Mouse (Mus musculus) stomach, embryonic 14.5 days (tissue): ENCODE results near the gene Mtch1. TPM values are rescaled to one million over a fixed set of nuclear protein-coding genes. Genes with fewer than 3 reads are reported as not detected.

Experiments used
- ATAC-seq: fragments of 200-750 bp; cut with Nextera tagmentation; 2 replicates; pipeline ENCODE4 v1.8.0; 2017; ENCODE audit warnings: low read depth, moderate TSS enrichment; ENCODE audit not compliant: insufficient number of reproducible peaks, insufficient read depth, low FRiP score
- H3K27ac ChIP-seq: fragments of 300-500 bp; sonication (generic); 2 replicates; pipeline ENCODE4 v1.5.1; 2014; ENCODE audit warnings: mild to moderate bottlenecking, low read length, moderate library complexity, mixed read lengths
- H3K27me3 ChIP-seq: fragments of 300-500 bp; sonication (generic); 2 replicates; pipeline ENCODE4 v1.6.1; 2014; ENCODE audit warnings: low read length, control low read depth, mixed read lengths; ENCODE audit not compliant: control insufficient read depth, insufficient read depth
- H3K36me3 ChIP-seq: fragments of 300-500 bp; sonication (generic); 2 replicates; pipeline ENCODE4 v1.6.1; 2014; ENCODE audit warnings: mild to moderate bottlenecking, control low read depth, low read length, moderate library complexity, mixed read lengths; ENCODE audit not compliant: control insufficient read depth, insufficient read depth
- H3K4me1 ChIP-seq: fragments of 300-500 bp; sonication (generic); 2 replicates; pipeline ENCODE4 v1.6.1; 2014; ENCODE audit warnings: low read length, control low read depth, mixed read lengths; ENCODE audit not compliant: control insufficient read depth, insufficient read depth
- H3K4me2 ChIP-seq: fragments of 300-500 bp; sonication (generic); replicated peaks from 2 replicates; pipeline ENCODE4 v1.6.1; 2014; ENCODE audit warnings: low read depth, low read length, control low read depth
- H3K4me3 ChIP-seq: fragments of 300-500 bp; sonication (generic); 2 replicates; pipeline ENCODE4 v1.5.1; 2014; ENCODE audit warnings: low read depth, low read length, control low read depth
- H3K9ac ChIP-seq: fragments of 300-500 bp; sonication (generic); replicated peaks from 2 replicates; pipeline ENCODE4 v1.6.1; 2014; ENCODE audit warnings: low read depth, mild to moderate bottlenecking, control low read depth, low read length, moderate library complexity, mixed read lengths
- H3K9me3 ChIP-seq: fragments of 300-500 bp; sonication (generic); 2 replicates; pipeline ENCODE4 v1.6.1; 2016; ENCODE audit warnings: low read depth, low read length, control low read depth; ENCODE audit not compliant: control insufficient read depth
- WGBS: fragments of 180-500 bp; shearing (Covaris S2); extraction: QIAGEN DNeasy Blood & Tissue Kit; methylation state at CpG from one replicate; pipeline ENCODE4 v1.1.7; 2014; 5-methylcytosine and 5-hydroxymethylcytosine counted together
- polyA plus RNA-seq: library from polyadenylated mRNA; unstranded; fragments of >200 nt; fragmentation: Nextera tagmentation; extraction: Ambion mirVana; gene quantifications from 2 replicates; pipeline ENCODE4 v1.2.1, GENCODE M21; 2014

Mtch1 gene
- polyA plus RNA-seq, 1 experiment from 2014 or later: 287 TPM

GRCm38 (mm10) chr17:29343241-29343640 lies 4.5 kb downstream of the Mtch1 start:
- 88% methylated on average over 5 of the region's 5 CpGs for WGBS
- H3K36me3 ChIP-seq: peaks cover 36% of the 10 kb centered on the region
- H3K4me3 ChIP-seq: no peak overlapping the region
- no peak overlapping the region for H3K4me2 ChIP-seq
- H3K27ac ChIP-seq: no peak overlapping the region
- H3K4me1 ChIP-seq: peaks cover 37% of the 10 kb centered on the region
- H3K9me3 ChIP-seq: no peaks in the 10 kb centered on the region
- ATAC-seq: no peak
- H3K27me3 ChIP-seq: no peaks in the 10 kb centered on the region
- no peak overlapping the region for H3K9ac ChIP-seq

DNA sequence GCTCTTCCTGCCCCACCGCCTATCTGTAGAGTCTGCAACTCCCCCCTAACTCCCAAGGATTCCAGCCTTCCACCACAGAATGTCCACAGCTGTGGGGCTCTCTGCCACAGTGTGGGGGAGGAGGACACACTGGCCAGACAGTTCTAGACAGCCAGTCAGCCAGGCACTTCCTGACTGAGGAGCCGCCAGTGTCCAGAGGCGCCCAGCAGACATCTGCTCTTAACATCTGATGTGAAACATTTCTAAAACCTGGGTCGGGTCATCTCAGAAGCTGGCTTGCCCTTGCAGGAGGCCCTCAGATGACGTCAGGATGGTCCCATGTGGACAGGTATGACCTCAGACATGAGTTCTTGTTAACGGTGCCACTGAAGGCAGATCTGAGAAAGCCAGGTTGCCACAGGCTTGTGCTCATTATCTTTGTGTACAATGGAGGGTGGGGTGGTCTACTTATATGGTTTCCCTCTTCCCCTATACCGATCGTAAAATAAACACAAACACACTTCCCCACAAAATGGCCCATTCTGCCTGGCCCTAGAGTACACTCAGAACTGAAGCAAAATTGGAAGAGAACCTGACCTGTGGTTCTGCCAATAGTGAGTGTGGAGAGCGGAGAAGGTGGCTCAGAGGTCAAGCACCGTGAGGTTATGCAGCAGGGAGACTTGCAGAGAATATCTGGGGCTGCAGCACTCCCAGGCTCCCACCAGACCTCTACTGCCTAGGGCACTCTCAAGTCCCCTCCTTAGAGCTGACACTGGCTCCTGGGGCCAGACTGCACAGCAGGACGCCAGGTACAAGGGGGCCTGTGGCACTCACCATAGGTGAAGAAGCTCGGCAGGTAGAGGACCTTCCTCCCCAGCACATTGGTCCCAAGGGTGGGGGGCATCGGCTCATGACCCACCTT lies 5.5 kb downstream of the Mtch1 start:
- ATAC-seq: peak; percentile 57
- H3K9me3 ChIP-seq: no peaks in the 10 kb centered on the region
- H3K27me3 ChIP-seq: no peaks in the 10 kb centered on the region
- peaks cover 43% of the 10 kb centered on the region for H3K36me3 ChIP-seq
- peaks cover 37% of the 10 kb centered on the region for H3K4me1 ChIP-seq
- H3K9ac ChIP-seq: no peak overlapping the region
- WGBS: 41% methylated on average over 13 of the region's 13 CpGs
- H3K4me3 ChIP-seq: no peak overlapping the region
- no peak overlapping the region for H3K4me2 ChIP-seq
- peak overlapping the region; percentile 88 for H3K27ac ChIP-seq

GRCm38 (mm10) chr17:29341591-29342003 lies 6.1 kb downstream of the Mtch1 start:
- Histone ChIP-seq H3K27ac (peak overlapping the region; percentile 88), H3K4me2 (no peak overlapping the region), H3K36me3 (peaks cover 50% of the 10 kb centered on the region), H3K9ac (no peak overlapping the region), H3K9me3 (no peaks in the 10 kb centered on the region), H3K27me3 (no peaks in the 10 kb centered on the region), H3K4me1 (peaks cover 36% of the 10 kb centered on the region), H3K4me3 (no peak overlapping the region)
- peak; percentile 58 for ATAC-seq
- WGBS: 16% methylated on average over 9 of the region's 9 CpGs

GRCm38 (mm10) chr17:29340406-29341261 lies 7.1 kb downstream of the Mtch1 start:
- H3K9me3 ChIP-seq: no peaks in the 10 kb centered on the region
- H3K27ac ChIP-seq: peak overlapping the region; percentile 88
- H3K36me3 ChIP-seq: peaks cover 58% of the 10 kb centered on the region
- 74% methylated on average over 18 of the region's 18 CpGs for WGBS
- H3K9ac ChIP-seq: no peak overlapping the region
- no peak overlapping the region for H3K4me3 ChIP-seq
- no peak overlapping the region for H3K4me2 ChIP-seq
- no peak for ATAC-seq
- H3K27me3 ChIP-seq: no peaks in the 10 kb centered on the region
- peaks cover 26% of the 10 kb centered on the region for H3K4me1 ChIP-seq

GRCm38 (mm10) chr17:29339170-29339768 lies 8.5 kb downstream of the Mtch1 start:
- no peak overlapping the region for H3K4me3 ChIP-seq
- ATAC-seq: no peak
- peaks cover 68% of the 10 kb centered on the region for H3K36me3 ChIP-seq
- H3K4me2 ChIP-seq: no peak overlapping the region
- H3K4me1 ChIP-seq: peaks cover 22% of the 10 kb centered on the region
- 84% methylated on average over 11 of the region's 11 CpGs for WGBS
- H3K27me3 ChIP-seq: no peaks in the 10 kb centered on the region
- no peak overlapping the region for H3K9ac ChIP-seq
- 0 out of 2 replicates have a peak overlapping the region, but pooled peaks have one; percentile 52 for H3K27ac ChIP-seq
- no peaks in the 10 kb centered on the region for H3K9me3 ChIP-seq

DNA sequence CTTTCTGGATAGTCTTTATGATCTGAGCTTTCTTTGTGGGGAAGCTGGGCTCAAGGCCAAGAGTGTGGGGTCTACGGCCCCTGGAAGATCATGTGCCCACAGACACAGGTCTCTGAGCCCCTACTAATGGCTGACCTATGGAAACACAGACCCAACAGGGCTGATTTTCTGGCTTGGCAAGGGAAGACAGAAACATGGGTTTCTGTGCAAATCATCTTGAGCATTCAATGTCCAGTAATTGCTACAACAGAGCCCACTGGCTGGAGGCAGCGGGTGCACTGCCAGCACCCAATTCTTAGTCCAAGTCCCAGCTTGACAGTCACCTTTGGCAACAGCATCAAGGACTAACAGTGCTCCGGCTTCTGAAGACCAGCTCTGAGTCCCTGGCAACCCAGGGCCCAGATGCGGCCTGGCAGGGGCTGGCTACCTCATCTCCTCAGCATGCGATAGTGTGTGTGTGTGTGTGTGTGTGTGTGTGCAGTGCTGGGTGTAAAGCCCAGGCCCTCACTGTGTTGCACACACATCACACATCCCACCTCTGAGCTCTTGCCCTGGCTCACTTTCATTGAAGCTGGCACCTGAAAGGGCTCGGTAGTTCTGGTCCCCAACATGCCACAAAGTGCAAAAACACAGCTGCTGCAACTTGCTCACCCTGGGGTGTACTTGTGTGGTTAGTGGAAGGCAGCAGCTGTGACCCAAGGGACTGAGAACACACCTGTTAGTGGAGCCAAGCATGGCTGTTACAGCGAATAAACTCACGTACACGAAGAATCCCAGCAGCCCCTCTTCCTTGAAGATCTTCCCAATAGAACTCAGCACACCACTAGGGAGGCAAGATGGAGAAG lies 9.5 kb downstream of the Mtch1 start:
- Histone ChIP-seq H3K9me3 (no peaks in the 10 kb centered on the region), H3K36me3 (peaks cover 72% of the 10 kb centered on the region), H3K27ac (no peak overlapping the region), H3K9ac (no peak overlapping the region), H3K4me3 (no peak overlapping the region), H3K4me2 (no peak overlapping the region), H3K27me3 (no peaks in the 10 kb centered on the region), H3K4me1 (peaks cover 22% of the 10 kb centered on the region)
- 92% methylated on average over 9 of the region's 9 CpGs for WGBS
- no peak for ATAC-seq

DNA sequence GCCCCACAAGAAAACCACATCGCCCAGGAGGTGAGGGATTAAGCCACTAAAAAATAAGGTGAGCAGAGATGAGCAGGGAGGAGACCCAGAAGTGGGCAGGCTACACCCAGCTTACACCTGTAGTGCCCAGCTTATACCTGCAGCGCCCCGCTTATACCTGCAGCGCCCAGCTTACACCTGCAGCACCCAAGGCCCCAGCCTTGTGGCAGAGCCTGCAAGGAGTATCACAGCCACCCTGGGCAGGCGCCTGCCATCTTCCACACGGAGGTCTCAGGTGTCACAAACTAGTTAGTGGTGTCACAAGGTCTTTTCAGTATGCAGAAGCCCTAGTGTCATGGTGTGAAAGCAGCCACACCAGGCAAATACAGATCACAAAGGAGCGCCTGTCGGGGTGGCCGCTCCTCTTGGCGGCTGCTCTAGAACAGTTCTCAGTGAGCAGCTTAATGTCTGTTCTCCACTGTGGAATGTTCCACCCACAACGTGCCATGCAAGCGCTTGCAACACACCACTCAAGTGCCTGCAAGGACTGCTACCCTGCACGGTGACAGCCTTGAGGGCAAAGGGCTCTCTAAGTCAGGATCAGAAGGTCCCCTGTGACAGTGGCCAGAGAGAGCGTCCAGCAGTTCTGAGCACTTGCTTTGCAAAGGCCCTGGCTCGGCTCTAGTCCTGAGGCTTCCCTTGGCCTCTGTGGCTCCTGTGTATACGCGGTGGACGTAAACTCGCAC lies 11.3 kb downstream of the Mtch1 start:
- Histone ChIP-seq H3K27ac (no peak overlapping the region), H3K9me3 (no peaks in the 10 kb centered on the region), H3K9ac (no peak overlapping the region), H3K4me1 (peaks cover 9% of the 10 kb centered on the region), H3K4me2 (no peak overlapping the region), H3K36me3 (peaks cover 85% of the 10 kb centered on the region), H3K4me3 (no peak overlapping the region), H3K27me3 (no peaks in the 10 kb centered on the region)
- ATAC-seq: no peak
- WGBS: 92% methylated on average over 19 of the region's 19 CpGs
